Comparison of ENCODE assay signal across 13 mouse cellular contexts in genomic region chr7:29910252-29910651, GRCm38 (mm10). TPM values are rescaled to one million over a fixed set of nuclear protein-coding genes. Genes with fewer than 3 reads are reported as not detected.
A peak's percentile ranks its signal among the peaks of the same experiment; 100 is the strongest.
DNase-seq lines count a peak whose midpoint lies in the region; ATAC-seq and TF ChIP-seq lines count a peak whose summit lies in the region.
"Had no signal": no experiment of that assay in that cellular context is flagged by ENCODE, and none has a peak within 500 bp of the region (broad histone marks: within the 10 kb centered on the region; RNA-seq: fewer than 3 reads in every experiment).

No protein-coding gene starts in this region.

- H3K9me3 ChIP-seq in limb, embryonic 15.5 days = no peaks in the 10 kb centered on the region
- H3K9me3 ChIP-seq in kidney, embryonic 14.5 days (ENCODE audit: control insufficient read depth, low read length) = peaks cover 4% of the 10 kb centered on the region; the same call in 1 of the 2 replicates

- DNase-seq in gastrocnemius, adult 2 months = no peak
- no peak for DNase-seq in gastrocnemius, postnatal 14 days
- peak; percentile 48 for DNase-seq in R1 (ENCODE audit: low read depth, low spot score)
- no peak for DNase-seq in frontal cortex, postnatal 25 days (ENCODE audit: low spot score in 2 of 2)
- DNase-seq: kidney, postnatal 4 days; lung, postnatal 14 days; thymus, adult 18-20 months had no signal

- WGBS in limb, embryonic 15.5 days = 72% methylated on average over 2 of the region's 2 CpGs
- 72% methylated on average over 2 of the region's 2 CpGs for WGBS in kidney, embryonic 14.5 days

- H3K79me2 ChIP-seq in C2C12 (ENCODE audit: control insufficient read depth, insufficient read depth) = peaks cover 20% of the 10 kb centered on the region

- H3K4me3 ChIP-seq in gastrocnemius, adult 2 months = no peak overlapping the region; the same call in 1 of the 2 replicates
- H3K4me3 ChIP-seq in C2C12 (ENCODE audit: insufficient read depth, poor library complexity, severe bottlenecking) = peak overlapping the region; percentile 2
- peak overlapping the region; percentile 64; the same call in 1 of the 2 replicates for H3K4me3 ChIP-seq in limb, embryonic 15.5 days
- H3K4me3 ChIP-seq in kidney, embryonic 14.5 days (ENCODE audit: low read length) = no peak overlapping the region

- intact Hi-C loops in gastrocnemius, adult 2 months (cut with DNase I) = no loop called here
- intact Hi-C loops in gastrocnemius, postnatal 14 days (cut with DNase I; ENCODE audit: low total_unique reads) = no loop called here

- no peak overlapping the region for H3ac ChIP-seq in C2C12 (ENCODE audit: control insufficient read depth, insufficient read length, low read depth)

- peak overlapping the region; percentile 20; the same call in 1 of the 2 replicates for H3K27ac ChIP-seq in gastrocnemius, adult 2 months
- no peak overlapping the region for H3K27ac ChIP-seq in limb, embryonic 15.5 days
- H3K27ac ChIP-seq in kidney, embryonic 14.5 days (ENCODE audit: low read depth, low read length) = no peak overlapping the region
- H3K27ac ChIP-seq: embryonic facial prominence, embryonic 12.5 days had no signal

- no peaks in the 10 kb centered on the region for H3K27me3 ChIP-seq in C2C12 (ENCODE audit: control insufficient read depth, insufficient read depth, insufficient read length)
- no peaks in the 10 kb centered on the region for H3K27me3 ChIP-seq in limb, embryonic 15.5 days
- H3K27me3 ChIP-seq in kidney, embryonic 14.5 days (ENCODE audit: control insufficient read depth, insufficient read depth, low read length) = no peaks in the 10 kb centered on the region
- H3K27me3 ChIP-seq: embryonic facial prominence, embryonic 12.5 days had no signal

- H3K4me1 ChIP-seq in limb, embryonic 15.5 days = peaks cover 18% of the 10 kb centered on the region
- H3K4me1 ChIP-seq in kidney, embryonic 14.5 days (ENCODE audit: control insufficient read depth, insufficient read depth, low read length) = peaks cover 10% of the 10 kb centered on the region

- peaks cover 24% of the 10 kb centered on the region for H3K36me3 ChIP-seq in C2C12 (ENCODE audit: control insufficient read depth, insufficient read depth)
- peaks cover 47% of the 10 kb centered on the region for H3K36me3 ChIP-seq in limb, embryonic 15.5 days
- peaks cover 45% of the 10 kb centered on the region for H3K36me3 ChIP-seq in kidney, embryonic 14.5 days (ENCODE audit: control insufficient read depth, insufficient read depth, low read length)

- peak overlapping the region; percentile 45; the same call in 1 of the 2 replicates for H3K4me2 ChIP-seq in limb, embryonic 15.5 days
- no peak overlapping the region; the same call in 1 of the 2 replicates for H3K4me2 ChIP-seq in kidney, embryonic 14.5 days (replicated peaks; ENCODE audit: low read depth, low read length)

- peaks cover 5% of the 10 kb centered on the region for H3K79me3 ChIP-seq in C2C12 (ENCODE audit: low read depth)

- no peak for ATAC-seq in limb, embryonic 15.5 days (ENCODE audit: insufficient number of reproducible peaks, low FRiP score, low TSS enrichment, low read depth)
- ATAC-seq in granulocyte monocyte progenitor cell, adult 5-6 weeks (replicated peaks; ENCODE audit: poor library complexity, severe bottlenecking) = no peak
- ATAC-seq in kidney, embryonic 14.5 days (ENCODE audit: low FRiP score, low TSS enrichment) = no peak
- ATAC-seq: activated CD4-positive, CD25-positive, alpha-beta regulatory T cell, adult 4 months had no signal

- TF ChIP-seq CTCF in gastrocnemius, adult 2 months (IDR thresholded peaks at IDR 0.05) = no peak
- TF ChIP-seq CTCF in C2C12 (IDR thresholded peaks at IDR 0.05; ENCODE audit: control insufficient read depth, insufficient read depth, insufficient read length) = no peak

- no peak overlapping the region for H3K9ac ChIP-seq in limb, embryonic 15.5 days
- no peak overlapping the region for H3K9ac ChIP-seq in kidney, embryonic 14.5 days (ENCODE audit: low read depth, low read length)
- H3K9ac ChIP-seq: embryonic facial prominence, embryonic 12.5 days had no signal

TF ChIP-seq in C2C12, 6 proteins besides CTCF, POLR2A, EP300 and RAD21:
- TF ChIP-seq FOSL1 (IDR thresholded peaks at IDR 0.05; ENCODE audit: insufficient read depth, low read length, poor library complexity, severe bottlenecking) (no peak), MAX (IDR thresholded peaks at IDR 0.05) (no peak), MYOG (IDR thresholded peaks at IDR 0.05; ENCODE audit: control insufficient read depth, extremely low read depth, insufficient read length) (no peak), CEBPB (IDR thresholded peaks at IDR 0.05; ENCODE audit: low read depth) (no peak), USF1 (IDR thresholded peaks at IDR 0.05; ENCODE audit: low read depth) (no peak), MYOD1 (IDR thresholded peaks at IDR 0.05; ENCODE audit: control insufficient read depth, insufficient read length, low read depth) (no peak)

RNA-seq across cellular contexts. Expression of gene Zfp383, which starts 2.2 kb away (rescaled TPM):
- 1 to 10 TPM; 5.5 to 8.0 TPM for total RNA-seq in gastrocnemius, adult 2 months (2021)
- 1 to 10 TPM; 5.9 to 8.1 TPM for total RNA-seq in gastrocnemius, postnatal 14 days (2021)
- polyA plus RNA-seq in C2C12 (2012; fragmentation: generic; extraction: Trizol) = 1.8 TPM
- polyA plus RNA-seq in limb, embryonic 15.5 days (2015; fragmentation: Nextera tagmentation; extraction: Ambion mirVana) = 5.9 and 7.0 TPM in 2 replicates
- 3.7 TPM in 1 of 2 replicates, not detected in the other for total RNA-seq in granulocyte monocyte progenitor cell, adult 5-6 weeks (2014; fragmentation: Nextera tagmentation)
- total RNA-seq in granulocyte monocyte progenitor cell, adult 5-6 weeks (2017) = 0.31 and 2.8 TPM in 2 replicates
- polyA plus RNA-seq in kidney, embryonic 14.5 days (2014; fragmentation: Nextera tagmentation; extraction: Ambion mirVana) = 5.7 and 7.2 TPM in 2 replicates

RNA-seq across cellular contexts. Expression of gene Zfp27, which starts 3.9 kb away (rescaled TPM):
- total RNA-seq in gastrocnemius, adult 2 months (2021) = 1 to 10 TPM; 8.6 to 8.8 TPM
- total RNA-seq in gastrocnemius, postnatal 14 days (2021) = 1 to 10 TPM; 6.0 to 8.0 TPM
- polyA plus RNA-seq in C2C12 (2012; fragmentation: generic; extraction: Trizol) = 3.0 TPM
- polyA plus RNA-seq in limb, embryonic 15.5 days (2015; fragmentation: Nextera tagmentation; extraction: Ambion mirVana) = 12.4 and 12.7 TPM in 2 replicates
- total RNA-seq in granulocyte monocyte progenitor cell, adult 5-6 weeks (2014; fragmentation: Nextera tagmentation) = 6.1 and 8.0 TPM in 2 replicates
- 10.9 and 13.4 TPM in 2 replicates for total RNA-seq in granulocyte monocyte progenitor cell, adult 5-6 weeks (2017)
- polyA plus RNA-seq in kidney, embryonic 14.5 days (2014; fragmentation: Nextera tagmentation; extraction: Ambion mirVana) = 8.7 and 13.0 TPM in 2 replicates

RNA-seq across cellular contexts. Expression of gene Zfp74, which starts 43.6 kb away (rescaled TPM):
- total RNA-seq in gastrocnemius, adult 2 months (2021) = 1 to 10 TPM; 5.7 to 6.6 TPM
- 1 to 10 TPM; 4.8 to 7.3 TPM for total RNA-seq in gastrocnemius, postnatal 14 days (2021)
- 1.9 TPM for polyA plus RNA-seq in C2C12 (2012; fragmentation: generic; extraction: Trizol)
- polyA plus RNA-seq in limb, embryonic 15.5 days (2015; fragmentation: Nextera tagmentation; extraction: Ambion mirVana) = 11.5 and 11.6 TPM in 2 replicates
- 10.7 and 12.4 TPM in 2 replicates for total RNA-seq in granulocyte monocyte progenitor cell, adult 5-6 weeks (2014; fragmentation: Nextera tagmentation)
- 6.9 and 9.3 TPM in 2 replicates for total RNA-seq in granulocyte monocyte progenitor cell, adult 5-6 weeks (2017)
- 7.2 and 11.0 TPM in 2 replicates for polyA plus RNA-seq in kidney, embryonic 14.5 days (2014; fragmentation: Nextera tagmentation; extraction: Ambion mirVana)

RNA-seq across cellular contexts. Expression of gene Zfp420, which starts 50.5 kb away (rescaled TPM):
- total RNA-seq in gastrocnemius, adult 2 months (2021) = 1 to 10 TPM; 2.8 to 4.3 TPM
- 1 to 10 TPM; 2.2 to 2.6 TPM for total RNA-seq in gastrocnemius, postnatal 14 days (2021)
- 0.78 TPM for polyA plus RNA-seq in C2C12 (2012; fragmentation: generic; extraction: Trizol)
- polyA plus RNA-seq in limb, embryonic 15.5 days (2015; fragmentation: Nextera tagmentation; extraction: Ambion mirVana) = 6.7 and 7.6 TPM in 2 replicates
- 8.2 and 8.4 TPM in 2 replicates for total RNA-seq in granulocyte monocyte progenitor cell, adult 5-6 weeks (2014; fragmentation: Nextera tagmentation)
- 2.8 and 4.3 TPM in 2 replicates for total RNA-seq in granulocyte monocyte progenitor cell, adult 5-6 weeks (2017)
- 7.2 and 9.1 TPM in 2 replicates for polyA plus RNA-seq in kidney, embryonic 14.5 days (2014; fragmentation: Nextera tagmentation; extraction: Ambion mirVana)

RNA-seq across cellular contexts. Expression of gene Zfp940, which starts 56.8 kb away (rescaled TPM):
- 1 to 10 TPM; 2.7 to 2.8 TPM for total RNA-seq in gastrocnemius, adult 2 months (2021)
- under 1 TPM; 0.27 to 0.35 TPM for total RNA-seq in gastrocnemius, postnatal 14 days (2021)
- polyA plus RNA-seq in C2C12 (2012; fragmentation: generic; extraction: Trizol) = 1.0 TPM
- 4.8 and 5.6 TPM in 2 replicates for polyA plus RNA-seq in limb, embryonic 15.5 days (2015; fragmentation: Nextera tagmentation; extraction: Ambion mirVana)
- total RNA-seq in granulocyte monocyte progenitor cell, adult 5-6 weeks (2014; fragmentation: Nextera tagmentation) = 5.3 and 6.6 TPM in 2 replicates
- total RNA-seq in granulocyte monocyte progenitor cell, adult 5-6 weeks (2017) = 3.9 and 4.6 TPM in 2 replicates
- polyA plus RNA-seq in kidney, embryonic 14.5 days (2014; fragmentation: Nextera tagmentation; extraction: Ambion mirVana) = 4.7 and 7.6 TPM in 2 replicates

Comparison
In these comparisons a context has a peak if more than half of its experiments do, and no peak if none do; other contexts are left out.
1. H3K4me3 ChIP-seq: peak in C2C12 (single experiment) and limb, embryonic 15.5 days (single experiment); none in gastrocnemius, adult 2 months (single experiment) and kidney, embryonic 14.5 days (single experiment).